In the genomic region with DNA sequence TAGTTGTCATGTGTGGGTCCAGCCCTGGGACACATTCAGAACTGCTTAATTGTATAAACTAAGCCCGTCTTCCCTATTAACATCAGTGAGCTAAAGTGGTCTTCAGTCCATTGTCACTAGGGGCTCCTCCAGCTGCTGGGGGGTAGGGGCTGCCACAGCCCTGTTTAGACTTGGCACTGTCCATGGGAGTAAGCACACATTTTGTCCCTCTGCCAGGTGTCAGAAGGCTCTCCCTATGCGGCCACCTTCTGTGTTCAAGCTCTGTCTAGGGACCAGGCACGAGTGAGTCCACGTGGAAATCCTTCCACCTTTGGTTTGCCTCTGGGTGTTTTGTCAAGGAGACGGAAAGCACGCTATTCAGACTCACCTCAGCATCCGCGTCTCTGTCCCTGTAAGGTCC, we compare ENCODE assay signal across 29 mouse cellular contexts. TPM values are rescaled to one million over a fixed set of nuclear protein-coding genes. Genes with fewer than 3 reads are reported as not detected.
DNase-seq lines count a peak whose midpoint lies in the region; ATAC-seq and TF ChIP-seq lines count a peak whose summit lies in the region.
"Had no signal": no experiment of that assay in that cellular context is flagged by ENCODE, and none has a peak within 500 bp of the region (broad histone marks: within the 10 kb centered on the region; RNA-seq: fewer than 3 reads in every experiment).

No protein-coding gene starts in this region.

- no peaks in the 10 kb centered on the region for H3K4me1 ChIP-seq in forebrain, embryonic 14.5 days (ENCODE audit: control insufficient read depth, insufficient read depth, low read length)
- H3K4me1 ChIP-seq in forebrain, embryonic 16.5 days (replicated peaks; ENCODE audit: control insufficient read depth, insufficient read depth, low read length) = no peaks in the 10 kb centered on the region
- H3K4me1 ChIP-seq in heart, postnatal 0 days (ENCODE audit: control insufficient read depth, insufficient read depth) = peaks cover 21% of the 10 kb centered on the region
- H3K4me1 ChIP-seq in neural tube, embryonic 13.5 days (replicated peaks) = peaks cover 39% of the 10 kb centered on the region

- H3K27me3 ChIP-seq in forebrain, embryonic 14.5 days (replicated peaks; ENCODE audit: control insufficient read depth, insufficient read depth, low read length) = no peaks in the 10 kb centered on the region
- H3K27me3 ChIP-seq in forebrain, embryonic 16.5 days (replicated peaks; ENCODE audit: control insufficient read depth, insufficient read depth, low read length) = no peaks in the 10 kb centered on the region
- no peaks in the 10 kb centered on the region for H3K27me3 ChIP-seq in heart, postnatal 0 days (ENCODE audit: control insufficient read depth, insufficient read depth, low read length)
- H3K27me3 ChIP-seq in neural tube, embryonic 13.5 days = peaks cover 9% of the 10 kb centered on the region; the same call in 1 of the 2 replicates

- 0 out of 2 replicates have a peak overlapping the region, but pooled peaks have one; percentile 3 for H3K27ac ChIP-seq in forebrain, embryonic 14.5 days (ENCODE audit: low read depth, low read length)
- no peak overlapping the region for H3K27ac ChIP-seq in forebrain, embryonic 16.5 days (ENCODE audit: low read length)
- peak overlapping the region; percentile 87 for H3K27ac ChIP-seq in heart, postnatal 0 days (ENCODE audit: low read depth)
- H3K27ac ChIP-seq in neural tube, embryonic 13.5 days (replicated peaks) = peak overlapping the region; percentile 9
- H3K27ac ChIP-seq: hindbrain, embryonic 15.5 days; layer of hippocampus, adult 2 months; left cerebral cortex, adult 2 months; limb, embryonic 10.5 days had no signal

- no peak for DNase-seq in forebrain, embryonic 14.5 days (ENCODE audit: low spot score)
- DNase-seq in heart, postnatal 0 days (ENCODE audit: low spot score) = no peak
- DNase-seq in heart, postnatal 36 days = no peak
- DNase-seq in neural tube, embryonic 10.5 days (ENCODE audit: extremely low spot score, low spot score) = no peak
- no peak for DNase-seq in left cerebral cortex, postnatal 25 days (ENCODE audit: low spot score in 2 of 2)
- DNase-seq in right cerebral cortex, postnatal 25 days = no peak
- DNase-seq: cerebellum, adult 9-10 months; kidney, postnatal 10 days; liver, postnatal 0 days; lung, postnatal 10 days; spleen, adult 18-20 months; thymus, adult 18-20 months; thymus, postnatal 4 days had no signal

- no peaks in the 10 kb centered on the region for H3K36me3 ChIP-seq in forebrain, embryonic 14.5 days (ENCODE audit: control insufficient read depth, insufficient read depth, low read length)
- H3K36me3 ChIP-seq in forebrain, embryonic 16.5 days (ENCODE audit: control insufficient read depth, insufficient read depth) = no peaks in the 10 kb centered on the region
- H3K36me3 ChIP-seq in heart, postnatal 0 days (replicated peaks; ENCODE audit: control insufficient read depth, insufficient read depth, low read length) = no peaks in the 10 kb centered on the region
- H3K36me3 ChIP-seq in neural tube, embryonic 13.5 days = no peaks in the 10 kb centered on the region
- H3K36me3 ChIP-seq: G1E; hindbrain, embryonic 15.5 days; limb, embryonic 10.5 days had no signal

- no peak for TF ChIP-seq EP300 in heart, postnatal 0 days (IDR thresholded peaks at IDR 0.05; ENCODE audit: low read depth)

- WGBS in forebrain, embryonic 14.5 days = 53% methylated on average over 8 of the region's 8 CpGs
- WGBS in forebrain, embryonic 16.5 days = 44% methylated on average over 8 of the region's 8 CpGs
- 57% methylated on average over 8 of the region's 8 CpGs for WGBS in heart, postnatal 0 days
- WGBS in neural tube, embryonic 13.5 days = 47% methylated on average over 8 of the region's 8 CpGs

- no peak for ATAC-seq in forebrain, embryonic 14.5 days
- no peak for ATAC-seq in forebrain, embryonic 16.5 days
- ATAC-seq in heart, postnatal 0 days (ENCODE audit: insufficient read depth, low read depth) = peak; percentile 31; the same call in 1 of the 2 replicates
- 0 out of 2 replicates have a peak, but pooled peaks have one; percentile 20 for ATAC-seq in neural tube, embryonic 13.5 days (ENCODE audit: low read depth)
- ATAC-seq: activated CD4-positive, CD25-positive, alpha-beta regulatory T cell, adult 4 months; intestine, postnatal 0 days; liver, postnatal 0 days had no signal

- intact Hi-C loops in heart, postnatal 36 days (cut with DNase I) = no loop called here
- intact Hi-C loops in left cerebral cortex, postnatal 25 days (cut with DNase I) = no loop called here

- no peak overlapping the region for H3K9ac ChIP-seq in forebrain, embryonic 14.5 days (ENCODE audit: low read length)
- no peak overlapping the region for H3K9ac ChIP-seq in forebrain, embryonic 16.5 days (replicated peaks; ENCODE audit: low read depth, low read length)
- no peak overlapping the region for H3K9ac ChIP-seq in heart, postnatal 0 days (replicated peaks; ENCODE audit: low read depth, low read length)
- no peak overlapping the region for H3K9ac ChIP-seq in neural tube, embryonic 13.5 days
- H3K9ac ChIP-seq: hindbrain, embryonic 15.5 days; liver, postnatal 0 days had no signal

- H3K4me3 ChIP-seq in forebrain, embryonic 14.5 days (ENCODE audit: low read depth, low read length) = no peak overlapping the region
- H3K4me3 ChIP-seq in forebrain, embryonic 16.5 days (replicated peaks; ENCODE audit: low read length) = no peak overlapping the region
- H3K4me3 ChIP-seq in heart, postnatal 0 days (ENCODE audit: low read depth, low read length) = no peak overlapping the region
- H3K4me3 ChIP-seq in neural tube, embryonic 13.5 days = no peak overlapping the region
- H3K4me3 ChIP-seq: hindbrain, embryonic 15.5 days; layer of hippocampus, adult 2 months; left cerebral cortex, adult 2 months; limb, embryonic 10.5 days had no signal

- no peak overlapping the region for H3K4me2 ChIP-seq in forebrain, embryonic 14.5 days (ENCODE audit: low read length)
- H3K4me2 ChIP-seq in forebrain, embryonic 16.5 days (ENCODE audit: low read length) = no peak overlapping the region
- H3K4me2 ChIP-seq in heart, postnatal 0 days (ENCODE audit: low read depth, low read length) = no peak overlapping the region
- no peak overlapping the region for H3K4me2 ChIP-seq in neural tube, embryonic 13.5 days
- H3K4me2 ChIP-seq: hindbrain, embryonic 15.5 days had no signal

- TF ChIP-seq CTCF in heart, postnatal 0 days (IDR thresholded peaks at IDR 0.05; ENCODE audit: low read depth) = no peak

- no peaks in the 10 kb centered on the region for H3K9me3 ChIP-seq in forebrain, embryonic 14.5 days (replicated peaks; ENCODE audit: control insufficient read depth, low read length)
- no peaks in the 10 kb centered on the region for H3K9me3 ChIP-seq in forebrain, embryonic 16.5 days (ENCODE audit: control insufficient read depth, low read length)
- peaks cover 6% of the 10 kb centered on the region; the same call in 1 of the 2 replicates for H3K9me3 ChIP-seq in heart, postnatal 0 days (replicated peaks; ENCODE audit: control insufficient read depth, low read length)
- H3K9me3 ChIP-seq in neural tube, embryonic 13.5 days = no peaks in the 10 kb centered on the region
- H3K9me3 ChIP-seq: G1E; hindbrain, embryonic 15.5 days; limb, embryonic 10.5 days had no signal

RNA-seq across cellular contexts. Expression of a gene that starts 54.3 kb away (rescaled TPM):
- 0.09 and 0.11 TPM in 2 replicates for polyA plus RNA-seq in forebrain, embryonic 14.5 days (2014; fragmentation: Nextera tagmentation; extraction: Ambion mirVana)
- polyA plus RNA-seq in forebrain, embryonic 16.5 days (2015; fragmentation: Nextera tagmentation; extraction: Ambion mirVana) = 0.14 TPM in 1 of 2 replicates, not detected in the other
- total RNA-seq in heart, postnatal 0 days (2014; rRNA removed; ENCODE audit: low replicate concordance) = 0.08 TPM in 1 of 2 replicates, not detected in the other
- polyA plus RNA-seq in heart, postnatal 0 days (2015; fragmentation: Nextera tagmentation; extraction: Ambion mirVana) = not detected in 2 replicates
- total RNA-seq in heart, postnatal 36 days (2021) = not detected
- polyA plus RNA-seq in neural tube, embryonic 13.5 days (2015; fragmentation: Nextera tagmentation; extraction: Ambion mirVana) = not detected in 2 replicates
- total RNA-seq in left cerebral cortex, postnatal 25 days (2021) = not detected
- total RNA-seq: adrenal gland, postnatal 10 days; gastrocnemius, adult 18-20 months; granulocyte monocyte progenitor cell, adult 5-6 weeks; liver, adult 2 months; megakaryocyte progenitor cell, adult 5-6 weeks had no signal
- polyA plus RNA-seq: G1E; hindbrain, embryonic 15.5 days; intestine, postnatal 0 days; limb, embryonic 10.5 days; liver, adult 2 months; liver, postnatal 0 days; neural tube, embryonic 14.5 days; stomach, embryonic 14.5 days had no signal

Comparison
In these comparisons a context has a peak if more than half of its experiments do, and no peak if none do; other contexts are left out.
1. ATAC-seq: peak in heart, postnatal 0 days (single experiment) and neural tube, embryonic 13.5 days (single experiment); none in forebrain, embryonic 14.5 days (single experiment) and forebrain, embryonic 16.5 days (single experiment).